Mouse (Mus musculus) thymus, postnatal 4 days (tissue): ENCODE results near the gene Insig2.

ENCODE experiments used
- DNase-seq: peaks from one replicate; pipeline ENCODE4 v3.0.0; 2021

Gene Insig2

DNA sequence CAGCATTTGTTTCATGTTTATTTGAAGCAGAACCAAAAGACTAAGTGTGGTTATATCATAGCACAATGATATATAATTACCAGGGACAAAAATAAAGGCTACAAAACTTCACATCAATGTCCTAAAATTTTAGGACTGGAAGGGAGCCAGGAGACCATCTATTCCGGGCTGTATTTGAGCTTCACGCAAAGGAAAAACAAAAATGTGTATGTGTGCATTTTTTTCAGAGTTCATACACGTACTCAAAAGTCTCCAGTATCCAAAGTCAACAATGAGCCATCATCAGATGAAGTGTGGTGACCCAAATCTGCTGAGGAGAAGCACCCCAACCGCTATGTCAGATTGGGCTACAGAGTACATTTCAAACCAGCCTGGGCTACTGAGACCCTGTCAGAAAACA, 8.9 kb downstream of the Insig2 start:
- DNase-seq = no peak

DNA sequence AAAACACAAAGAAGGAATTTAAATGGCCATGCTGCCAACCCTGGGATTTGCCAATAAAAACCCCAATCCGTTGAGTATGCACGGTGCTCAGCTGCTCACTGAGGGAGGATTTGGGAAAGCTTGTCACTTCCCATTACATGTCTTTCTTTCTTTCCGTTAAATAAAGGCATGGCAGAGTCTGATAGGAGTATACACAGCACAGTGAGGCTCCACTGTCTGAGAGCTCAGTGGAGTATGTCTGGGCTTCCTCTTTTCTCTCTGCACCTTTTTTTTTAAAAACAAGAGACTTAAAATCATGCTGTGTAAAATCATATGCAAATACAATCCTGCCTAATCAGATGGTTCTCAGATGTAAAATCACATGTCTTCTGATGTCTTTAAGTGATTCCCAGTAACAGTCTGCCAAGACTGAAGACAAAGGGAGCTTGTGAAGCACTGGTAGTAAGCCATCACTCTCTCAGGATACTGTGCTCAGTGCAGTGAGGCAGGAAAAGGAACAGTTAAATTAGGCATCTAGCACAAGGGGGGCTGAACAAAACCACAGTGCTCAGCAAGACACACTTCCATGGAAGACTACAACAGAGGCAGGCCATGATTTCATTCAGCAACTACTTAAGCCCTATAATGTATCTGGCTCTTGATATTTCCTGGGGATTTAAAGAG, 17.5 kb downstream of the Insig2 start:
- no peak for DNase-seq

DNA sequence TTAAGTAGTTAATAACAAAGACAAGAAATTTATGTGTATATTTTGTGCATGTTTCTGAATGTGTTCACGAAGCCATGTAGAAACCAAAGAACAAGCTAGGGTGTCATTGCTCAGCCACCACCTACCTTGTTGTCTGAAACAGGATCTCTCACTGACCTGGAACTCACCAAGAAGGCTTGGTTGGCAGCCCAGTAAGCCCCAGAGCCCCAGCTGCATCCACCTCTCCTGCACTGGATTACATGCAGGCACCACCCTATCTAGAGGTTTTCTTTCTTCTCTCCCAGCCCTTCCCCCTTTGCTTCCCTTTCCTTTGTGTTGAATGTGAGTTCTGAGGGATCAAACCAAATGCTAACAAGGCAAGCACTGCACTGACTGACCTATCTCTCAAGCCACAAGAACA, 19.2 kb downstream of the Insig2 start:
- no peak for DNase-seq

DNA sequence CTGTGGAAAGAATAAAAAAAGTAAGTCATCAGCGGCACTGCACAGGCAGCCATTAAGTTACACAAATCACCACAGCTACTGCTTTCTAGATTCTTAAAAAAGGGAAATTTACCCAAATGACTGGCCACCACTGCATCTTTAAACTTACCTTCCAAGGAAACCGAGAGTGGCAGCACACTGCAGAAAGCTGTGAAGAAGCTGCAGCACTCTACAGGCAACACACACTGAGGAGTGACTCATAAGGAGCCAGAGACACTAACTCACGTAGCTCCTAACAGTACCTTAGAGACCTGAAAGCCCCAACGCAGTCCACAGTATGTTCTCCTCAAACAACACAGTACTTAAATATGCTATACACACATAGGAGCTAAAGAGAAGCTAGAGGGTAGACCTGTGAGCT, 20.1 kb downstream of the Insig2 start:
- DNase-seq = no peak

DNA sequence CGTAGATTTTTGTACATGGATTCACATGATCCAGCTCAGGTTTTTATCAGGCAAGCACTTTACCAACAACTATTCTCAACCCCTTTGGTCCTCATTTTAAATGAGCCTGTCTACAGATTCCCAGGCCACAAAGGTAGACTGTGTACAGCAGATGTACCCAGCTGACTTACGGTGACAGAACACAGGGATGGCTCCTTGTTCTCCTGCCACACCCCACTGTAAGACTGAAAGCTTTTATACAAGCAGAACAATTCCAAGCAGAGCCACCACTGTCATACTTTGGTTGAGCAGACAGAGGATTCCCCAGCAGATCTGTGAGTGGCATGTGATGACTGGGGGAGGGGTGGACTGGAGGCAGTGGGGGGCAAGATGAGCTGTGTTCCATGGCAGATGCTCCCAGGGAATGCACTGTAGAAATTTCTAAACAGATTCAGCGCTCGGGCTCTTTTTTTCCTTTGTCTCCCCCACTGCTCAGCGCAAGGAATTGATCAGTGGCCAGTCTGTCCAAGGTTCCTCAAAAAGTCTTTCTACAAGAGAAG, 35.6 kb downstream of the Insig2 start:
- no peak for DNase-seq

DNA sequence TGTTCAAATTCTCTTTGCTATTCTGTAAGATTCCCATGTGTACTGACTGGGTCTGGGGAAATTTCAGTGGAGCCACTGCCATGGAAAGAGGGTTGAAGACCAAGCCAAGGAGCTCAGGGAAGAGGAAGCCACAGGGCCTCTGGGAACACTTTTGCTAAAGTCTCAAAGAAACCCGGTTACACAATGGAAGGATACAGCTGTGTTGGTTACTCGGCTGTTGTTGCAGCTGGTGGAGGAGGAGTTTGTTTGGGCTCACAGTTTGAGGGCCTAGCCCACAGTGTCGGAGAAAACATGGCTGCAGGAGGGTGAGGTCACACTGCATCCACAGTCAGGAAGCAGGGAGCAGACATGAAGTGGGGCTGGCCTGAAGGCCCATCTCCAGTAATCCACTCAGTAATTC, 38.8 kb downstream of the Insig2 start:
- no peak for DNase-seq

- no peak for DNase-seq
Observed at GRCm38 (mm10) chr1:121290841-121291240, 41.5 kb downstream of the Insig2 start.

GRCm38 (mm10) chr1:121290340-121290739, 42.0 kb downstream of the Insig2 start:
- no peak for DNase-seq

DNA sequence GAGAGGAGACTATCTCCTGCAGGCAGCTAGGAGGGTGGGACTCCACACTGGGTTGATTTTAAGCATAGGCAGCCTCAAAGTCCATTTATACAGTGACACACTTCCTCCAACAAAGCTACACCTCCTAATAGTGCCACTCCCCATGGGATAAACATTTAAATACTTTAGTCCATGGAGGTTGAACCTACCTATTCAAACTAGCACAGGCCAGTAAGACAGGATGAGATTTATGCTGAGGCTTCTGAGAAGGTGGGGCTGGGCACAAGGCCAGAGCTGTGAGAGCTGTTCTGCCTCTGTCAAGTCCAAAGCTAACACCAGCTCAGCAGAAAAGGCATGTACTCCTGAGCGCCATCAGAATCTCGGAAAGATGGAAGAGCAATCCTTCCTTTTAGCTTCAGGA, 48.2 kb downstream of the Insig2 start:
- DNase-seq = no peak

- no peak for DNase-seq
Observed at GRCm38 (mm10) chr1:121280501-121280900, 51.9 kb downstream of the Insig2 start.

DNA sequence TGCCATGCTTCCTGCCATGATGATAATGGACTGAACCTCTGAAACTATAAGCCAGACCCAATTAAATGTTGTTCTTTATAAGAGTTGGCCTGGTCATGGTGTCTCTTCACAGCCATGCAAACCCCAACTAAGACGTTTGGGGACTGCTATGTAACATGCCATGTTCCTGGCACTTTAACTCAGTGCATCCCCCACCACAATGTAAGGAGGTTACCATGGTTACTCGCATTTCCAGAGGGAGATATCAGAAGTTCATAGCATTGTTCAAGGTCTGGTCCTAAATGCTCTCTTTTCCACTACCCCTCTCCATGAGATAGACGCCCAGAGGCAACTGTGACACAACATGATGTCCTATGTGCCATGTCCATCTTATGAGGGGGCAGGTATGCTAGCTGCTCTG, 54.0 kb downstream of the Insig2 start:
- DNase-seq = no peak

DNA sequence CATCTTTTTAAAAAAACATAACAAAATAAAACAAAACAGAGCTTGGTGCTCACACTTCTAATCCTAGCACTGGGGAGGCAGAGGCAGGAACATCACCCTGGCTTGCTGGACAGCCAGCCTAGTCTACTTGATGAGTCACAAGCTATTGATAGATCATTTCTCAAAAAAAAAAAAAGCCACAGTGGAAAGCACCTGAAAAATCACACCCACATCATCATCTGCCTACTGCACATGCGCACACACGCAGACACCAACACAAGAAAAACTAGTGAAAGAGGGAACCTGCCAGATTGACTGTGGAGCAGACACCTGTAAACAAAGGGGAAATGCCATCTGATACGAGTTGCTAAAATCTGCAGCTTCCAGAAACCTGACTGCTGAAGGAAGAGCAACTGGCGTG, 54.9 kb downstream of the Insig2 start:
- no peak for DNase-seq

DNA sequence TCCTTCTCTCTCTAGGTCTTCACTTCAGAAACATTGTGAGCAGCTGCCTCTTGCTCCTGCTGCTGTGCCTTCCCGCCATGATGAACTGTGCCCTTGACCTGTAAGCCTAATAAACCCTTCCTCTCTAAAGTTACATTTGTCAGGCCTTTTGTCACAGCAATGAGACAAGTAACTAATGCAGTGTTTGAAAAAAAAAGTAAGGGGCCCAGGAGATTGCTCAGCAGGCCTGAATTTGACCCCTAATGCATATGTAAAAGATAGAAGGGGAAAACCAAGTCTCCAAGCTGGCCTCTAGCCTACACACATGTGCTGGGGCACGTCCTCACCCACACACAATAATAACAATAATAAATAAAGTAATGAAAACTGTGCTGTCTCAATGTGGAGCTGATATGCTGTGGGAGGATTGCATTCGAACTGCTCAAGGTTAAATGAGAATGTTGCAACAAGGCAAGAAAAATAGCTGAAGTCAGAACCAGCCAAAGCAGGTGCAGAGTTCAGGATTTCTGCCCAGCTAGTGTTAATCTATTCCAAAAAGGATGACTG, 56.4 kb downstream of the Insig2 start:
- DNase-seq = no peak

DNA sequence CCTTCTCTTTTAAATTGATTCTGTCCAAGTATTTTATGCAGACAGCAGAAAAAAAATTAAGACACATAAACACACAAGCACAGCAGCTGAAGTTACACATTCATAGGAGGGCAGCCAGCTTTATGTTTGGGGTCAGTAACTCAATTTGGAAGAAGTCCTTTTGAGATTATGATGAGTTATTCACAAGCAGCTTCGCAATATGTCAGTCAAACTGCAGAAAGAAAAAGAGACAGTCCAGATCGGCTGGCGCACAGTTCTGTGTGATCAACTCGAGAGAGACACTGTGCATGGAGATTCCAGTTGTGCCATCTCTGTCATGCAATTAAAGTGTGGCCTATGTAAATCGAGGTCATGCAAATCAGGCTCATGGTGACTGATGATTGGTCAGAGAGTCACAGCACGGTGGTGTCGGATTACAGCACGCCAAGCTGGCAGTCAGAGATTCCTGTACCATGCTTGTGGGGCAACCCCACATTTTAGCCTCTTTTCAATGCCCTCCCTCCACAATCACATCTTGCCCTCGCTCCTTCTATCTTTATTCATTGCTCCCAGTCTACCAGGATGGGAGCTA, 72.1 kb downstream of the Insig2 start:
- DNase-seq = no peak
